Mouse (Mus musculus) mature B cell (primary cell): ENCODE data around the gene Emilin1.

Experiments
- in situ Hi-C: fragments of 300-500 bp; cut with MboI; formaldehyde crosslinking; loops from 2 replicates; pipeline ENCODE4 v1.14.3; 2019

Emilin1 gene

GRCm38 (mm10) chr5:30907413-30908059, 5.7 kb upstream of the Emilin1 start, which contains the start of gene Ost4:
Gene Ost4 (minus strand): TSS chr5:30907788.
- in situ Hi-C loops: no loop called here

- in situ Hi-C loops: no loop called here
These were observed 4.5 kb upstream of the Emilin1 start for GRCm38 (mm10) chr5:30908426-30909299.

DNA sequence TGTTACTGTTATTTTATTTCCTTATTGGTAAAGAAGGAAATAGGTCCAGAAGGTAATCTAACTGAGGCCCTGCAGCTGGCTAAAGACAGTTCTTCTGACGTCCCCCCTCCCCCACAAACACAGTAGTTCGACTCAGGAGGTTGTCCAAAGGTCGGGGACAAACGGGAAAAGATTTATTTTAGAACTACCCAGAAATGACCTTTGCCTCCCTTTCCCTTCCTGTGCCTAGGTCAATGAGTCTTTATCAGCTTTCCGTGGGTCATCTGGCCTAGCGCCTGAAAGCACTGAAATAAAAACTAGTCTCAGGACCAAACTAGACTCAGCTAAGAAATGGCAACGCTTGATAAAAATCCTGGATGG, 3.9 kb upstream of the Emilin1 start:
- in situ Hi-C loops: no loop called here

DNA sequence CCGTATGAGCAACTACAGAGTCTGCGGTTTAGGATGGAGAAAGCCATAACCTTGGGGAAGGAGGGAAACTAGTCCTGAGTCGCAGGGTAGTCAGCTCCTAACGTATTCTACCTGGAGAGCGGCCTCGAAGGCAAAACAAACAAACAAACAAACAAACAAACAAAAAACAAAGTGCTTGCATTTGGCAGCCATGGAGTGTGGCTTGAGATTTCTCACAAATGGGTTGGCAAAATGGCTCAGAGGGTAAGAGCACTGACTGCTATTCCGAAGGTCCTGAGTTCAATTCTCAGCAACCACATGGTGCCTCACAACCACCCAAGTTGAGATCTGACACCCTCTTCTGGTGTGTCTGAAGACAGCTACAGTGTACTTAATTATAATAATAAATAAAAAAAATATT, 3.3 kb upstream of the Emilin1 start:
- in situ Hi-C loops: no loop called here

DNA sequence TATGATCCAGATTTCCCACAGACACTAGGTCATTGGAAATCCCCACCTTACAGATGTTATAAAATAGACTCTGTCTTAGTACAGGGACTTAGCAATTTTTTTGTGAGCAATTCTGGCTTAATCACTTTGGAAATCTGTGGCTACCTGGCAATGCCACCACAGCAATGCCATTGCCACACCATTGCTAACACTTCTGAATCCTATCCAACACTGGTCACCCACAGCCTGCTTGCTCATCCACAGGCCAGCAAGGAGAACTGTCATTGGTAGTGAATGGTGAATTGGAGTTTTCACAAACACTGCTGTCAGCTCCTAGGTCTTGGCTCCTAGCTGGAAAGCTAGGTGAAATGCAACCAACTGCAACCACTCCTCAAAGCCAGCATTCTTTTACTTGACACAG, 2.7 kb upstream of the Emilin1 start:
- in situ Hi-C loops: no loop called here

- in situ Hi-C loops: no loop called here
These were observed 1.0 kb upstream of the Emilin1 start for GRCm38 (mm10) chr5:30912156-30912555.

GRCm38 (mm10) chr5:30914101-30914635, 966 bp downstream of the Emilin1 start:
- in situ Hi-C loops: no loop called here

DNA sequence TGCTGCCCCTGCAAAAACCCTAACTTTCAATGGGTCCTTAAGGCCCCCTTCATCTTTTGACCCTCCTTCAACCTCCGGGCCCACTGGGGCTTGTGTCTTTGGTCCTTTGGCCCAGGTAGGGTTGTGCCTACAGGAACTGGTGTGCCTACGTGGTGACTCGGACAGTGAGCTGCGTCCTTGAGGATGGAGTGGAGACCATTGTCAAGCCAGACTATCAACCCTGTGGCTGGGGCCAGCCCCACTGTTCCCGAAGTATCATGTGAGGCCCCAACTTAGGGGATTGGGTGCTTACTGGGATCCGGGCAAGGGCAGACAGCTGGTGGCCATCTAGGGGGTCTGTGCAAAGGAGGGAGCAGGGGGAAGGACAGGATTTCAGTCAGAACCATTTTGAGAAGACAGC, 1.6 kb downstream of the Emilin1 start:
- in situ Hi-C loops: no loop called here

DNA sequence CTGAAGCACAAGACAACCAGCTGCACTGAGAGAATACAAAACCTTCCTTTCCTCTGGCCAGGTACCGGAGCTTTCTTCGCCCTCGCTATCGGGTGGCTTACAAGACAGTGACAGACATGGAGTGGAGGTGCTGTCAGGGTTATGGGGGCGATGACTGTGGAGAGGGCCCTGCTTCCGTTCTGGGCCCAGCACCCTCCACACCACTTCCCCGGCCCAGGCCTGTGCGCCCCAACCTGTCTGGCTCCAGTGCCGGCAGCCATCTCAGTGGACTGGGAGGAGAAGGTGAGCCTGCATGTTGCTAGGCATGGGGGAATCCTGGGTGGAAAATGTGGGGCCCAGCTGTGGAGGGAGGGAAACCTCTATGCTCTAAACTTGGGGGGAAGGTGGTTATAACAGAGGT, 2.3 kb downstream of the Emilin1 start:
- in situ Hi-C loops: no loop called here

DNA sequence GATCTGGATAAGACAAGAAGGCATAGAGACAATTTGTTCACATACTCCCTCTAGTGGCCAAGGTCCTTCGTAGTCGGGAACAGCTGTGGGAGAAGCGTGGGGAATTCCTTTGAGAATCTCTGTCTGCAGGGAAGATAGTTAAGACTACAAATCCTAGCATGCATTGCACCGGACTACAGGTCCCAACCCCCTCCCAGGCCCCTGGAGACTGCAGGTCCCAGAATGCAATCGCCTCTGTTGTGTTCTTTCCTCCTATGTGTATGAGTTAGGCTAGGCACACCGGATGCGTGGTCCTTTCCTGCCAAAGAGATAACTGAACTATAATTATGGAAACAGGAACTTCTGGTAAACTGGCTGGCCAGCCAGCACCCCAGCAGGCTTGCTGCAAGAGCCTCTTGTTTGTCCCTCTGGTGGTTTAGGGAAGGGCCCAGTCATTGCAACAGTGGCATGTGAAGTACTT, 2.8 kb downstream of the Emilin1 start:
- in situ Hi-C loops: no loop called here

GRCm38 (mm10) chr5:30916841-30917240, 3.6 kb downstream of the Emilin1 start:
- in situ Hi-C loops: no loop called here

GRCm38 (mm10) chr5:30917348-30917747, 4.1 kb downstream of the Emilin1 start:
- in situ Hi-C loops: no loop called here

GRCm38 (mm10) chr5:30917891-30918670, 4.9 kb downstream of the Emilin1 start:
- in situ Hi-C loops: no loop called here

- in situ Hi-C loops: no loop called here
These were observed 5.5 kb downstream of the Emilin1 start for GRCm38 (mm10) chr5:30918691-30919090.

GRCm38 (mm10) chr5:30919831-30920614, 6.8 kb downstream of the Emilin1 start:
- in situ Hi-C loops: no loop called here

DNA sequence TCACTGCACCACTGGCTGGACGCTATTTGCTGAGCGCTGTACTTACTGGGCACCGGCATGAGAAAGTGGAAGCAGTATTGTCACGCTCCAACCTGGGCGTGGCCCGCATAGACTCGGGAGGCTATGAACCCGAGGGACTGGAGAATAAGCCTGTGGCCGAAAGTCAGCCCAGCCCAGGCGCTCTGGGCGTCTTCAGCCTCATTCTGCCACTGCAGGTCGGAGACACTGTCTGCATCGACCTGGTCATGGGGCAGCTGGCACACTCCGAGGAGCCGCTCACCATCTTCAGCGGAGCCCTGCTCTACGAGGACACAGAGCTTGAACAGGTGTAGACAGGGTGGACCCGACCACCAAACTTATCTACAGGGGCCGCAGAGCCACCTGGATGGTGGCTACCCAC, 7.4 kb downstream of the Emilin1 start:
- in situ Hi-C loops: no loop called here

- in situ Hi-C loops: no loop called here
These were observed 8.2 kb downstream of the Emilin1 start, which contains the start of gene Khk for GRCm38 (mm10) chr5:30921256-30922033. Gene Khk (plus strand): TSS chr5:30921431.

DNA sequence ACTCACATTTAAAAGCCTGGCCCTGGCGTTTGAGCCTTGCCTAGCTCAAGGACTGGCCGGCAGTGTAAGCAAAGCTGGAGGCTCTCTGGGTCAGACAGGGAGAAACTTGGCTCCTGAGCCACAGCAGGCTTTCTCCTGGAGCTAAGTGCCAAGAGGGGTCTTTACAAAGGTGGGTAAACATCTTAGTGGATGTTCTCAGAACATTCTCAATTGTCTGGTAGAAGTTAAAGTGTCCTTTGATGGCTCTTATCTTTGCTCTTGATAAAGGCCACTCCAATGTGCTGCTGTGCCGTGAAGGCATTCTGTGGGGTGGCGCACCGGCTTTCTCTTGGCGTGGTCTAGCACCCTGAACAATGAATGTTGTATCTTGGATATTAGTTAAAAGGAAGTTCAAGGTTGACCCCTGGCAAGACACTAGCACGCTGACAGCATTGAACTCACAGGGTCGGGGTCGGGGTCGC, 9.4 kb downstream of the Emilin1 start:
- in situ Hi-C loops: no loop called here

DNA sequence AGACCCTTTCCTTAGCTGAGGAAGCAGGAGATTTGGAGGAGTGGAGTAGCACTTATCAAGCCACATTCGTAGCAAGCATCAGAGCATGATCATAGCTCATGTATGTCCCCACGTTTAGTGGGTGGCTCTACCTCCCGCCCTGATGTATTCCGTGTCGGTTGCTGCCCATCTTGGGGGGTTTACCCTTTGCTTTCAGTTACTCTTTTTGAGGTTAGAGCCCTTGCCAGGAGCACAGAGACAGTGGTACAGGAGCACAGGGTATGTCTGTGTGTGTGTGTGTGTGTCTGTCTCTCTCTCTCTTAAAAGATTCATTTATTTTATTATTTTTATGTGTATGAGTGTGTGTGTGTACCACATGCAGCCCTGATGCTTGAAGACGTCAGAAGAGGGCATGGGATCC, 9.9 kb downstream of the Emilin1 start:
- in situ Hi-C loops: no loop called here

DNA sequence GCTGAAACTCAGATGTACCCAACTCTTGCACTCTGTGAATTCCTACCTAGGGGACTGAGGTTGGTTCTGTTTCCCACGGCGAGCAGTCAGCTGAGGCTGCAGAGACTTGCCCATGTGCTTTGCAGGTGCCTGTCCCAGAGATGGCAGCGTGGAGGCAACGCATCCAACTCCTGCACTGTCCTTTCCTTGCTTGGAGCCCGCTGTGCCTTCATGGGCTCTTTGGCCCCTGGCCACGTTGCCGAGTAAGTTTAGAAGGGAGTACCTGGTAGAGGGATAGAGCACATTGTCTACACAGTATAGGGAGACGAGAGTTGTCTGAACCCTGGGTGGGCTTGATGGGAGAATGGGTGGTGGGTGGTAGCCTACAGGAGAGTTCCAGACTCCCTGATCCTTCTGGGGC, 11.4 kb downstream of the Emilin1 start:
- in situ Hi-C loops: no loop called here
